Mouse (Mus musculus) thymus, adult 2 months (tissue): Measurements from ENCODE around the gene Cd6. TPM values are rescaled to one million over a fixed set of nuclear protein-coding genes. Genes with fewer than 3 reads are reported as not detected.
A peak's percentile ranks its signal among the peaks of the same experiment; 100 is the strongest.

Experiments
- DNase-seq: peaks from one replicate; pipeline ENCODE4 v3.0.0; 2021
- H3K27ac ChIP-seq: fragments of 200-500 bp; 2 replicates; pipeline ENCODE4 v1.5.1; 2012; ENCODE audit warnings: low read length, control low read depth; ENCODE audit not compliant: control insufficient read depth, insufficient read depth
- H3K27me3 ChIP-seq: fragments of 200-500 bp; 2 replicates; pipeline ENCODE4 v1.6.1; 2012; ENCODE audit warnings: mild to moderate bottlenecking, low read length, moderate library complexity, mixed read lengths; ENCODE audit not compliant: control insufficient read depth, insufficient read depth
- H3K36me3 ChIP-seq: fragments of 200-500 bp; 2 replicates; pipeline ENCODE4 v1.6.1; 2012; ENCODE audit warnings: mild to moderate bottlenecking, low read length, moderate library complexity; ENCODE audit not compliant: control insufficient read depth, insufficient read depth
- H3K4me1 ChIP-seq: fragments of 200-500 bp; replicated peaks from 2 replicates; pipeline ENCODE4 v1.6.1; 2012; ENCODE audit warnings: low read length; ENCODE audit not compliant: control insufficient read depth, insufficient read depth
- H3K4me3 ChIP-seq: fragments of 200-500 bp; 2 replicates; pipeline ENCODE4 v1.5.1; 2012; ENCODE audit warnings: mild to moderate bottlenecking, low read length, control low read depth, moderate library complexity; ENCODE audit not compliant: control insufficient read depth, insufficient read depth
- CTCF ChIP-seq: fragments of 200-500 bp; IDR thresholded peaks from 2 replicates; pipeline ENCODE4 v1.5.1; 2012; ENCODE audit warnings: mild to moderate bottlenecking, control low read depth, low read length, moderate library complexity, borderline replicate concordance; ENCODE audit not compliant: control insufficient read depth, poor library complexity, insufficient read depth; ENCODE audit errors: extremely low read depth
- POLR2A ChIP-seq: fragments of 200-500 bp; IDR thresholded peaks from 2 replicates; pipeline ENCODE4 v1.6.1; 2012; ENCODE audit warnings: mild to moderate bottlenecking, low read length, control low read depth, moderate library complexity; ENCODE audit not compliant: control insufficient read depth, poor library complexity, insufficient read depth; ENCODE audit errors: extremely low read depth
- WGBS: fragments of 180-500 bp; shearing (Covaris S2); methylation state at CpG from one replicate; pipeline ENCODE4 v1.1.7; 2018; 5-methylcytosine and 5-hydroxymethylcytosine counted together
- polyA plus RNA-seq: library from polyadenylated mRNA; depleted of rRNA; stranded (reverse); fragments of >200 nt; gene quantifications from 2 replicates; pipeline ENCODE4 v1.2.3, GENCODE M21; 2012

Gene Cd6
- polyA plus RNA-seq, 1 experiment, result 317 TPM

DNA sequence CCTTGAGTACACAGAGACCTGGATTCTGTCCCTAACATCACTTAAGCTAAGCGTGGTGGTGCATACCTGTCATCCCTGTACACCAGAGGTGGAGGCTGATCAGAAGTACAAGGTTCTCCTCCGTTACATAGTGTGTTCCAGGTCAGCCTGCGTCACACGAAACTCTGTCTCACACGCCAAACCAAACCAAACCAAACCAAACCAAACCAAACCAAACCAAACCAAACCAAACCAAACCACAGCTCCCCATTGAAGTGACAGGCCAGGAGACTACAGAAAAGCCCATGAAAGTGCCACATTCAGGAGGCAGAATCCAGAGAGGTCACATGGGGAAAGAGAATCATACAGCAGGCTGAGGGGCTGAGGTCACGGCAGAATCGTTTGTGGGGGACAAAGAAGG is 57.9 kb downstream of the Cd6 start:
- H3K4me1 ChIP-seq, result peaks cover 39% of the 10 kb centered on the region
- WGBS, result 67% methylated on average over 7 of the region's 7 CpGs
- TF ChIP-seq CTCF (no peak), POLR2A (no peak)
- H3K27ac ChIP-seq, result no peak overlapping the region
- no peaks in the 10 kb centered on the region for H3K27me3 ChIP-seq
- no peak overlapping the region for H3K4me3 ChIP-seq
- no peak for DNase-seq
- no peaks in the 10 kb centered on the region for H3K36me3 ChIP-seq

GRCm38 (mm10) chr19:10769429-10770195 is 60.2 kb downstream of the Cd6 start:
- WGBS, result 91% methylated on average over 12 of the region's 12 CpGs
- Histone ChIP-seq H3K4me3 (no peak overlapping the region), H3K4me1 (peaks cover 34% of the 10 kb centered on the region), H3K27me3 (no peaks in the 10 kb centered on the region), H3K27ac (no peak overlapping the region), H3K36me3 (no peaks in the 10 kb centered on the region)
- DNase-seq, result no peak
- no peak for TF ChIP-seq CTCF
- no peak for TF ChIP-seq POLR2A

- 93% methylated on average over 6 of the region's 6 CpGs for WGBS
- H3K27me3 ChIP-seq, result no peaks in the 10 kb centered on the region
These were observed 61.0 kb downstream of the Cd6 start for GRCm38 (mm10) chr19:10768694-10769428.

DNA sequence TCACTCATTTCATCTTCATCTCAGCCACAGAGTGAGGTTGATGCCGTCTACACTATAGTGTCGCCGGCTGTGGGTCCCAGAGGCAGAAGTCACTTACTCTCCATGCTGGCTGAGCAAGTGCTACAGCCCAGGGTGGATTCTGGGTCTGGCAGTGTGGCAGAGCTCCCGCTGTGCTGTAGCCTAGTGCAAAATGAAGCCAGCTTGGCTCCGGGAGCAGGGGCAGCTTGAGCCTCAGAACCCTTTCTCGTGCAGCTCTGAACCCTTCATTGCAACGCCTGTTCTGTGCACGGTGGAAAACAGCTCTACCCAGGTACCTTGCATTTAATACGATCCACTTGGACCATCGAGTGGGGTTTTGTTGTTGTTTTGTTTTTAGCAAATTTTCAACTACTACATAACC is 62.2 kb downstream of the Cd6 start:
- no peaks in the 10 kb centered on the region for H3K36me3 ChIP-seq
- peaks cover 30% of the 10 kb centered on the region for H3K4me1 ChIP-seq
- DNase-seq, result no peak
- 96% methylated on average over 10 of the region's 10 CpGs for WGBS
- no peaks in the 10 kb centered on the region for H3K27me3 ChIP-seq
- no peak for TF ChIP-seq POLR2A
- TF ChIP-seq CTCF, result no peak
- H3K27ac ChIP-seq, result no peak overlapping the region
- H3K4me3 ChIP-seq, result no peak overlapping the region

More at GRCm38 (mm10) chr19:10768694-10769428, 61.0 kb downstream of the Cd6 start:
- no peak for DNase-seq
- Histone ChIP-seq H3K36me3 (no peaks in the 10 kb centered on the region), H3K27ac (no peak overlapping the region), H3K4me1 (peaks cover 31% of the 10 kb centered on the region), H3K4me3 (no peak overlapping the region)
- TF ChIP-seq POLR2A, result no peak
- TF ChIP-seq CTCF, result no peak

DNA sequence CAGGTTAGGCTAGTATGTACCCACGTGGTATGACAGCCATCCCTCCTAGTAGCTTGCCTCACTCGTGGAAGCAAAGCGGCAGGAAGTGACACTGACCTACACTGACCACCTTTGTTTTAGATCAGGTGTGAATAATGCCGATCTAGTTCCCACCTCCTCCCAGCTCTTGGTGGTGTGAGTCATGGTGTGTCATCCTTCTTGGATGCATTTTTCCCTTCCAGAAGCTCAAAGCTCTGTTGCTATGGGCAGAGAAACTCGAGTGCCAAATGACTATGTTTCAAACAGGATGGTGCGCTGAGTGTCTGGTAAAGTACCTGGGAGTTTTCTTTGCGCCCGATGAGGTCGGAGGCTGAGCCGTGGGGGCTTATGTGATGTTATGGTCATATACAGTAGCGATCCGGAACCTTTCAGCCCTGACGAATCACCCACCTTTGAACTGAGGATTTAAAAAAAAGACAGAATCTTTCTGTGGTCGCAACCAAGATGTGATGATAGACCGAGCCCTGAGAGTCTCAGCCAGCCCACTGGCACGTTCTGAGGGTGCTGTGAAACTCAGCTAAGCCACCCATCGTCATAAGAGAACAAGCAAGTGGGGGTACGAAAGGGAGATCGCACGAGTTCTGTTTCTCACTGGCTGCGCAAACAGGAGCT is 66.4 kb downstream of the Cd6 start:
- H3K36me3 ChIP-seq, result no peaks in the 10 kb centered on the region
- TF ChIP-seq CTCF (no peak), POLR2A (no peak)
- WGBS, result 59% methylated on average over 21 of the region's 21 CpGs
- H3K4me3 ChIP-seq, result no peak overlapping the region
- H3K27ac ChIP-seq, result peak overlapping the region; percentile 63
- H3K27me3 ChIP-seq, result no peaks in the 10 kb centered on the region
- no peak for DNase-seq
- H3K4me1 ChIP-seq, result peaks cover 59% of the 10 kb centered on the region

DNA sequence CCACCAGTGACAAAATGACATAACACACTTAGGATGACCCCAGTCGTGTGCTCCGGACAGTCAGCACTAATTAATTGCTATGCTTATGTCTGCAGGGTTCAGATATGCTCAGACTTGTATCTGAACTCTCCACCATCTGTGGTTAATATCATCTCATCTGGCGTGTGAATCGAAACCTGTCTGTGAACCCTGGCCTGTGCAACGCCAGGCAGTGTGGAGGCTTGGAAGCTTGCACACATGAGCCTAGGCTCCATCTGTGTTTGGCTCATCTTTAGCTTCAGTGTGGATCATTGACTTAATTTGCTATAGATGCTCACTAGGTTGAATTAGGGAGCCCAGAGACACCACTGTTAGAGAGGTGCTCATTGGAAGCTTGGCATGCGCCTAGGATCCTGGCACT is 67.4 kb downstream of the Cd6 start:
- Histone ChIP-seq H3K4me1 (peaks cover 70% of the 10 kb centered on the region), H3K27ac (peak overlapping the region; percentile 34; the same call in 1 of the 2 replicates), H3K36me3 (no peaks in the 10 kb centered on the region), H3K4me3 (no peak overlapping the region), H3K27me3 (no peaks in the 10 kb centered on the region)
- DNase-seq, result no peak
- TF ChIP-seq CTCF (no peak), POLR2A (no peak)
- WGBS, result 77% methylated on average over 6 of the region's 6 CpGs
